Mouse (Mus musculus): ENCODE measurements around the gene Asic2.

Gene Asic2

DNA sequence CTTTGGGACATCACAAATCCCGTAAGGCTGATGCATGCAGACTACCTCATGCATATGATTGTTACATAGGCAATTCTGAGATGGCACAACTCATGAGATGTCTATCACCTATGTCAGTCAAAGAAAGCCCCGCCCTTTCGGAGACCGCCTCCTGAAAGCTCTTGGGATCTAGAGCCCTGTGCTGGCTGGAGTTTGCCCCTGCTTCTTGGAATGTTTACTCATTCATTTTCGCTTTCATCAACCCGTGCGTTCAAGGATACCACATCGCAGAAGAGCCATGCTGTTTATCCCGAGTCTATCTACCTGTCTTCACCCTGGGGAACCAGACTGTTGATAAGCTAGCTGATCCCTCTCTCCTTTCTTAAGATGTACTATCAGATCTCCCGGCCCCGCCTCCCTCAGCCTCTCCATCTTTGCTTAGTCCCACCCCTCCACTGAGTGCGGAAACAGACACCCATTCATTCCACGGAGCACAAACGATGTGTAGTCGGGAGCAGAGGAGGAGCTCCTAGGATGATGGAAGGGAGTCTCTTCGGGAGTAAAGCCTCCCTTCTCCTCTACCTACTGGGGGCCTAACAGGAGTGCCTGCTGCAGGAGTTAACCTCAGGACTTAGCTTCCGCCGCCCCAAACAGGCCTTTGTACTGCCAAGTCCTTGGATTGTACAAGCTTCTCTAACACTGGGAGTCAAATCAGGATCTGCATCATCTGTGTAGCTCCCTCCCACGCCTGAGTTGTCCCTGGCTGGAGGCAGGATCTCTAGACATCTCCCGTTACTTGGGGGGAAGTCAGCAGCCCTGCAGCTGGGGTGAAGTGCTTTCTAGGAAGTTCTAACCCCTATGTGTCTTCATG is 356.1 kb downstream of the Asic2 start:
- DNase-seq (ENCODE audit: low spot score in 2 of 2) = peak; percentile 48 to 56

DNA sequence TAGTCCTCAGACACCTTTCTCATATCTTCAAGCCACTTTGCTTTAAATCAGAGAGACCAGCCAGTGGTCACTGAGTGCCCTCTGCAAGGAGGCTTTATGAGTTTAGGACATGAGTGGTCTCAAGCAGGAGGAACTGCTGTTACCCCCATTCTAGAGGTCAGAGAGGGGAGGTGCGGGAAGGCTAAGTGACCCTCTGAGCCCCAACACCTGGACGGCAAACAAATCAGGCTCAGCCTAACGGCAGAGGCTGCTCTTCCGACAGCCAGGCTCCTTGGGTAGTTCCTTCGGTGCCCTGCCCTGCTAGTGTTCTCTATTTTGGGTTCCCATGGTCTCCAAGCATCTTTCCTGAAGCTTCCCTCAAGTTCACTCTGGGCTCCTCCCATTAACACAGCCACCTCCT is 357.8 kb downstream of the Asic2 start:
- no peak for DNase-seq (ENCODE audit: low spot score in 2 of 2)

DNA sequence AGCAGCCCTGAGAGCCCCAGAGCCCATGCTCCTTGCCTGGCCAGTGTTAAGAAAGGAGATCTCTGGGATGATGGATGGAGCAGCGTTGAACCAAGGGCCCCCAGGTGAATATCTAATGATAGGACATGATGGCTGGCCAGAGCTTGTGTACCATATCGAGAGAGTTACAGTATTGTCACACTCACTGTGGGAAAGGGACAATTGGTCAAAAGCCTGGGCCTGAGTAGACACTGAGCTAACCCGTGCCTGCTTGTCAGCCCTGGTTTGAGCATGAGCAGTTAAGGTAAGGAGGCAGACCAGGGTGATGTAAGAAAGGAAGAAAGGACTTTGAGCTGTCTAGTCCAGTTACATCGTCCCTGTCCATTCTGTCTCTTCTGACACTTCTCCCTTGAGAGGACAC is 365.3 kb downstream of the Asic2 start:
- DNase-seq (ENCODE audit: low spot score in 2 of 2) = no peak

DNA sequence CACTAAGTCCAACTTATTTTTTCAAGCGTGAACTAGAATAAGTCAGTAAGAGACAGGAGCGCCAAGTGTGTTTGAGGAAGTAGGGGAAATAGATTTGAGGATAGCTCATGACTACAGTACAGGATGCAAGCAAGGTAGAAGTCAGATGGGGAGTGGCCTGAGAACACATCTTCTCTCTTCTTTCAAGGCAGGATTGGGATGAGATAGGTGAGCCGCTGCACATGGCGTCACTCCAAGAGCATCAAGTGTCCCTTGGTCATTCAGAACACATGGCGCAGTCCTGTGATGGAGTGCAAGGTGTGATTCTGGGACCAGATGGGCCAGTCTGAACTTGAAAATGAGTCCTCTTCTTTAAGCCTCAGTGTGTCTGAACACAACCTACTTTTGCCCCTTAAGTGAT is 366.5 kb downstream of the Asic2 start:
- DNase-seq (ENCODE audit: low spot score in 2 of 2) = no peak

DNA sequence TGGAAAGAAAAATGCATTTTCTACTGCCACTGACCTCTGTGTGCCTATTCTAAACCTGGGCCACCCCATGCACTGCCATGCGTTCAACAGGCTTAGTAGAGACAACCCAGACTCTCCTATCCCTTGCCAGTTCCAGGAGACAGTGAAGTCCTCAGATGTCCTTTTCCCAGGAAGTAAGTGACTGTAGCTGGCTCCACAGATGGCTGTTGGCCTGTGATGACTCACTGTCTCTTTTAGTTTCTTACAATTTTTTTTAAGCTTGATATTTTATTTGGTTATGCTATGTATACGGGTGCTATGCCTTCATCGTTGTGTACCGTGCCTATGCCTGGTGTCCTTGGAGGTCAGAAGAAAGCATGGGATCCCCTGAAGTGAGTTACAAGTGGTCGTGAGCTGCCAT is 370.7 kb downstream of the Asic2 start:
- DNase-seq (ENCODE audit: low spot score in 2 of 2) = no peak

DNA sequence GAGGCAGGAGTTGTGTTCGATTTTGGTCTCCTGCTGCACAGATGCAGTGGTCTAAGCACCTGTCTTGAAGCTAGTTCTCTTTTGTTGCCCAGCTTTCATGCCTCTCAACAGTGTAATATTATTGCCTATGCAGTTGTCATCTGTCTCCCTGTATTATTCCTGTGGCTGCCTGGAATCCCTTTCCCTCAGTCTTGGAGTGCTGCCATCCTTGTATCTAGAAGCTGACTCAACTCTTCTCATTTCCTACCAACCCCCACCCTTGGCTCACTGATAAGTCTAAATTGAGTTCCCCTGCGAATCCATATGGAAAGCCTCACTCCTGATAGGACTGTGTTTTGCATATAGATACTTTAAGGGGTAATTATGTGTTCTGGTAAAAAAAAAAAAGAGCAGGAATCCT is 373.0 kb downstream of the Asic2 start:
- DNase-seq (ENCODE audit: low spot score in 2 of 2) = peak; percentile 44 to 59

DNA sequence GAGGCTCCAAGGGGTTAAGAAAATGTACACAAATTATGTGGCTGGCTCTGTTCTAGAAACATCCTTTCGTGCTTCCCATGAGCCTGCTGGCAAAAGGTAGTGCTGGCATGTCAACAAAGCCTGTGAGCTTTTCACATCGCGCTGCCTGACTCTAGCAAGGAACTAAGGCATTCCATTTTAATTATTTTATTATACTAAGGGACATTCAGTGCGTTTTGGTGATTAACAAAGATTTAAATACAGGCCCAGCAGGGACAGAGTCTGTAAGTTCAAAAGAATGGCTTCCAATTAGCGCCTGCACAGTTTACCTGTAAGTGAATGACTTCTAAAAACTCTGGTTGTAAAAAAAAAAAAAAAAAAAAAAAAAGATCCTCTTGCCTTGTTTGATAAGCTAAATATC is 375.5 kb downstream of the Asic2 start:
- no peak for DNase-seq (ENCODE audit: low spot score in 2 of 2)

DNA sequence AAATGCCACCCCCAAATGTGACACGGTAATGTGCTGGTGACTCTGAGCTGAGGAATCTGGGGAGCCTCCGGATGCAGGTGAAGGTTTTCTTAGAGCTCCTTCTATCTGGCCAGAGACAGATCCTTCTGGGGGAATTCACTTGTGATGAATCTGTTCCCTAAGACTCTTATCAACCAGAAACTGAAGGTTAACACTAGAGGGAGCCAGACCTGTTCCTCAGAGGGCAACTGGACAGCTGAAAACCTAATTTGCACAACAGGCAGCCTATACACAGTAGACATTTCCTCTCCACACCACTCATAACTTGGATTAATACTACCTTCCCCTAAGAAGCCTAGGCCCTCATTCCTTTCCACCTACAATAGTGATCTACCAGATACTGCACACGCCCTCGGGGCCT is 377.3 kb downstream of the Asic2 start:
- DNase-seq (ENCODE audit: low spot score in 2 of 2) = no peak

DNA sequence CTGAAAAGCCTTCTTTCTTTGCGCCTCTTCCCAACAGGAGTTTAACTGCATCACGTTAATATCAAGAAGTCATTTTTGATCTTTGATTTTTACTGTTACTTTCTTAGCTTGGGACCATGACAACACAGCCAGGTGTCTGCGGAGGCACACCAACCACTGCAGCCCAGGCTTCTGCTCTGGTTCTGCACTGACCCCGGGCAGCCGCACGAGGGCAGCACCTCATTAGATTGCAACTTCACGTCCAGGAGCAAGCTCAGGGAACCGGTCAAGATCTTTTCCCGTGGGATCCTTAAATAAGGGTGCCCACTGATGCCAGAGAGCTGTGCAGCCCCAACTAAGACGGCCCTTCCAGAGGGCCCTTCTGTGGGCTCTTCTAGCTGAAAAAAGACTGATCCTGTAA is 379.6 kb downstream of the Asic2 start:
- DNase-seq (ENCODE audit: low spot score in 2 of 2) = peak; percentile 78 to 84

DNA sequence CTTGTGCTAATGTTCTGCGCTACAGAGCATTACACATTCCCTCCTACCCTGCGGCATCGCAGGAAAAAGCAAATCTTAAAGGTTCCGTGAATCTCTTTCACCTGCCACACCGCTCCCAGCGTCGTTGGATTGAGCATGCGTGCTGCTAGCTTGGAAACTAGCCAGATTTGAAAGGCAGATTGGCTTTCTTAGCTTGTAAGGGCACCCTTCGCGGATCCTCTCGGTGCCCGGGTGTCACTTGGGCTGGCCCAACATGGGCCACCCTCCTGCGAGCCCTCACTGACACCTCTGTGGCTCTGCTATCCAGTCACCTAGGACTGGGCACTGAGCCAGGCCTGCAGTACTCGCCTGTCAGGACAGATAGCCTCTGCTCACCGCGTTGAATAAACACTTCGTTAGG is 380.3 kb downstream of the Asic2 start:
- peak; percentile 33 for DNase-seq (ENCODE audit: low spot score in 2 of 2)

DNA sequence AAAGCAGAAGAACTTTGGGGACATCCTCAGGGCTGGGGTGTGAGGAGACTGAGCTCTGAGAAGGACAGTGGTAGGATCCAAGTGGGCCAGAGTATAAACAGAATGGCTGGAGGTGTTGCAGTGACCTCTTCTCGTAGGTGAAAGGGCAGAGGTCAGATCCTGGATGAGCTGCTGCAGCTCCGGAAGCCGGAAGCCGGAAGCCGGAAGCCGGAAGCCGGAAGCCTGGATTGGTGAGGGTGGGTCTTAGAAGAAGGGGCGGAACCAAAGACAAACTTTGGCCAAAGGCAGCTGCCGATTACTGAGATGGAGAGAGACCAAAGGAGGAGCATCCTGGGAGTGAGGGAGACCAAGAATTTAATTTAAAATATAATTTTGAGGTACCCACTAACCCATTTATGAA is 381.1 kb downstream of the Asic2 start:
- DNase-seq (ENCODE audit: low spot score in 2 of 2) = no peak

DNA sequence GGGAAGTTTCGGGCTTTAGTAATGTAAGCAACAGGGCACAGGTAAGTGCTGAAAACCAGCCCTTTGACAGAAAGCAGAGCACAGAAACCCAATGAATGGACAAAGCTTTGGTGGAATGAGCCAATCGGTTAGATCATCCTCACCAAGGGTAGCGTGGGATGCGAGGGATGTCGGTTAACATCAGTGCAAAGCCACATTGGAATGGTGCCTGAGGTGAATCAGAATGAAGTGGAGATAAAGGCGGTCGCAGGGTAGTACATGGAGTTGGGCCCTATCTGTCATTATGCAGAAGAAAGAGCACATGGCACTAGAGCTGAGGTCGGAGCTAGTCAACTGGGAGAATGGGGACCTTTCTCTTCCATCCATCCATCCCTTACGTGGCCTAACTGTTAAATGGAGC is 383.8 kb downstream of the Asic2 start:
- DNase-seq (ENCODE audit: low spot score in 2 of 2) = no peak

DNA sequence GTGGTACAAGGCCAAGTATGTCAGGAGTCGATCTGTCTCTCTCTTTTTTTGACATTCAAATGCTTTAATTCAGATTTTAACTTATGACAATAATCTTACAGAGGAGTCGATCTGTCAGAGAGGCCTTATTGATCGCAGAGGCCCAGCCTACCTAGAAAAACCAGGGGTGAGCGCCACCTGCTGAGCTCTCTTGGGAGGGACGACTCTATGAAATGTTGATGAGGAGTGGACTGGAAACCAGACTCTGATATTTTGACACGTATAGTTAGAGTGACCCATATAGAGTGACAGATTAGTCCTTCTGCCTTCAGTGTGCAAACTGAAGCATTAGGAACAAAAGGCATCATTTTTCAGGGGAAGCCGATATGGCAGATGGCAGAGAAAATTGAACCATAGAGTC is 385.1 kb downstream of the Asic2 start:
- DNase-seq (ENCODE audit: low spot score in 2 of 2) = no peak

DNA sequence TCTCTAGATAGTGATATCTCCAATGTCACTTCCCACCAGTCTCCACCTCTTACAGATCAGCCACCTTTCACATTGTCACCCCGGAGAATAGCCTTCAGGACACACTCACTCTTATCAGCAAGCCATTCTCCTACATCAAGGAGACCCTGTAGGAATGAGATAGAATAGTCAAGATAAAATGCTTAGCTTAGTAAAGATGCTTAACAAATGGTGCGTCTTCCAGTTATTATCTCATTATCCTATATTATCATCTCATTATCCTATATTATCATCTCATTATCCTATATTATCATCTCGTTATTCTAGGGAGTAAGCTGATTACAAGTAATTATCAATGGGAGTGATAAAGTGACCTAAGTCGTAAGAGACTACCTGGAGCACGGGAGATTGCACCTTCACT is 386.1 kb downstream of the Asic2 start:
- no peak for DNase-seq (ENCODE audit: low spot score in 2 of 2)

DNA sequence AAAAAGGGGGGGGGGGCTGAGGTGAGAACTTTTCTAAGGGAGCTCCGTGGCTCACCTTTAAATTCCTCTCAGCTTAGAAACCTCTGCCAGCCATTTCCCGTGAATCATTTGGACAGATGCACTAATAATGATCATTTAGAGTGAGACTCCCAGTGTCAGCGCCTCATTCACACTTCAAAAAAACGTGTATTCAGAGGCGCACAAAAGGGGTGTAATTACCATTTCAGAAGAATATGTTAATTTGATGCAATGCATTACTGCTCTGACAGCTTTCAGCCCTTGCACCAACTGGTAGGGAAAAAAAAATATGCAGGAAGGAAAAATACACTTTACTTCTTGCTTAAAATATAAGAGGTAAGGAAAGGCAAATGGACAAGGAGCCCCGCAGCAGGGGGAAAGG is 388.5 kb downstream of the Asic2 start:
- DNase-seq (ENCODE audit: low spot score in 2 of 2) = no peak

DNA sequence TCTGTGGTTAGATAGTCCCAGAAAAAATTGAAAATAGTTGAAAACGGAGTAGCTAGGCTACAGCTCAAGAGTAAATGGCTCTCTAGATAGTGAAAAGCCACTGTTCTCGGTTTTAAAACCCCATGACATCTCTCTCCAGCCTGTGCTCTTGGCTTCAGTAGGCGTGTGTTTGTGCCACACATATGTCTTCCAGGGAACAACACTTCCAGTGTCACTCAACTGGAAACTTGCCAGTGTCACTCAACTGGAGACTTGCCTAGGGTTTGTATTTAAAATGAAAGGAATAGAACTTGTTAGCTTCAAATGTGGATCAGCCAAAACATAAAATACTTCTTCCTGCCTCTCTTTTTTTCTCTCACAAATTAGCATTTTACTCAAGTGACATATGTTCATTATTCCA is 397.9 kb downstream of the Asic2 start:
- no peak for DNase-seq (ENCODE audit: low spot score in 2 of 2)

DNA sequence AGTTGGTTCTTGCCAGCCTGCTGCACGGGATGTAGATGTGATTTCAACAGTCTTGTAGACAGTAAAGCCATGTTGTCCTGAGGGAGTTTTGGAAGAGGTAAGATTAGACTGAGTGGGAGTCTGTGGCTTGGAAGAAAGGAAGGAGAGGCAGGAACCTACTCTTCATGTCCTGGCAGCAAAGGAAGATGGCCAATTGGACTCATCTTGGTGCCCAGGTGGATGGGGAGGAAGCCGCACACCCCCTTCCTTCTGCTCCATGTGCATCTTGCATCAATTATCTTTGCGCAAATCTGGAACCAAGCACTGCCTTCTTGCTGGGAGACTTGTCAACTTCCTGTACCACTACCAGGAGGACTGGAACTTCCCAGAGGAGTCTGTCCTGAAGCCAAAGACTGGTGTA is 403.4 kb downstream of the Asic2 start:
- no peak for DNase-seq (ENCODE audit: low spot score in 2 of 2)

DNA sequence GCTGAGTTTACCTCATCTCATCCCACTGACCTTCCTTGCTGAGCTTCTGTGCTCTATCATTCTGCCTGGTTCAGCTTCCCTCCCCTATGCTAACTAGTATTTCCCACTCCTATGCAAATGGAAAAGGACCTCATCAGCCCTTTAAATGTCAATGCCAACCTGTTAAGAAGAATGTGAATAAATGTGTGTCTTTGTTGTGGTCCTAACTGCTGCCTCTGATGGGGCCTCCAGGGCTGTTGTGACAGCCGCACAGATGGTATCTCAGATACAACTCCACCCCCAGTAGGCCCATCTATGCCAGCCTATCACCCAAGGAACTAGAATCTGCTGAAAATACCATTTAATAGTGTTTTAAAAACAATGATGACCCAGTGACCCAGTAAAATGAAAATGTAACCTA is 407.9 kb downstream of the Asic2 start:
- no peak for DNase-seq (ENCODE audit: low spot score in 2 of 2)

DNA sequence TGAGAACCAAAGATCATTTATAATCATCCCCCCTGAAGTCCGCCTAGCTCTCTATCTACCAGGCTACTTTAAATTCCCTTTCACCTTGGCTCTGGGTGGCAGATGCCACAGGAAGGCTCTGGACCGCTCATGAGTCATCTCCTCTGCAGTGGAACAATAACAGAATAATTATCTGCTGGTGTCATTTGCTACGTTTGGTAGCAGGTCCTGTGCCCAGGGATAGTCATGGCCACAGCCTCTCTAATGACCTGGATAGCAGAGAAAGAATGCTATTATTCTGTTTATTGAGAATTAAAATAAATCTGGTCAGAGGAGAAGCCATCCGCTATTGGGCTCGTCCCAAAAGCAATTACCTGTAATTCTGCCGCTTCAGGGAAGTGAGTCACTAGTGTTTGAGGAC is 425.1 kb downstream of the Asic2 start:
- DNase-seq (ENCODE audit: low spot score in 2 of 2) = no peak

DNA sequence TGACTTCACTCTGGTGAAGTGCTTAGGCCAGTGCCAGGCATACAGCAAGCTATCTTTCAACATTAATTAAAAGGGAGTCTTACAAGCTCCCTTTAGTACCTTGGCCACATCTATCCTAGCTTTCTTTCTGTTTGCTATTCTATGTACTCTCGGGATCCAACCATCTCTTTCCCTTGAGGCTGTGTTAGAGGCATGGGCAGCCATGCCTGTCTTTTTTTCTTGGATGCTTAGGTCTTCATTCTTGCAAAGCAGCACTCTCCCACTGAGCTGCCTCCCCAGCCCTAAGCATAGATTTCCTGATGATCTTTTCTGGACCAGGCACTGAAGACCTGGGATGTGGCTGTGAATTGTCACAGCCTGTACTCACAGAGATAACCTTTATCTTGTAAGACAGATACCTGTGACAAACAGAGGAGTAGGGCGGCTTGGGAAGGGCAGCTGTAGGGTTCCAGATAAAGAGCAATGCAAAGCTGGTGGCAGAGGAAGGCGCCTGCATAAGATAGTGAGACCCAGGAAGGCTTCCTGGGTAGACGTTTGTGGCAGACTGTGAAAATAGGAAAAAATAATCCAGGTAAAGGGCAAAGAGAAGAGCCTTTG is 433.0 kb downstream of the Asic2 start:
- DNase-seq (ENCODE audit: low spot score in 2 of 2) = no peak

DNA sequence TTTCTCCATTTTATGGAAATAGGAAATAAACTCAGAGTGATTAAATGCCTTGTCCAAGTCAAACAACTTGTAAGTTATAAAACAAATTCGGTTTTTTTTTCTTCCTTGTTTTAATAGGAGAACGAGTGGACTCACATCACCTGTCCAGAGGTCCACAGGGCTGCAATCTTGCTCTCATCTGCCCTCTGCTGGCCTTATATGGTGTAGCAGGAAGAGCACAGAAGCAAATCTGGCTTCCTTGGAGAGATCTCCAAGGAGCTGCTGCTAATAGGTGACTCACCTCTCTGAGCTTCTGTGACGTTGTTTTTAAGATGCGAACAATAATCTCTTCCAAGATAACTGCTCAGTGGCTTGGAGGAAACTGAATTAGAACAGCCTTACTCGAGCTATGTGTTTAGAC is 433.6 kb downstream of the Asic2 start:
- DNase-seq (ENCODE audit: low spot score in 2 of 2) = peak; percentile 68 to 73

DNA sequence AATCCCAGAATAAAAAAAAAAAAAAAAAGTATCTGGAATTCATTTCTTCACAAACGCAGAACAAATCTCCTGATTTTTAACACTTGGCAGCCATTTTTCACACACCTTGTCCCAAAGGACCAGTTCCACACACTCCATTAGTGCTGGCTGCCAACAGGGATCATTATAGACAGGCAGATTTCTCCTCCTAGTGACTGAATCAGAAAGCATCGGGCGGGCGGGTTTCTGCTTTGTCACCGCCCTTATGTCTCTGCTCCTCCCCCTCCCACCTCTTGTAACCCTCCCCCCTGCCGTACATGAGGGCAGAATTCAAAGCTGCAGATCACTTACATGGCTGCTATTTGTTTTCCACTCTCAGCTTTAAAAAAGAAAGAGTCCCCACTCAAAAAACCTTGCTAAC is 436.4 kb downstream of the Asic2 start:
- DNase-seq (ENCODE audit: low spot score in 2 of 2) = no peak

DNA sequence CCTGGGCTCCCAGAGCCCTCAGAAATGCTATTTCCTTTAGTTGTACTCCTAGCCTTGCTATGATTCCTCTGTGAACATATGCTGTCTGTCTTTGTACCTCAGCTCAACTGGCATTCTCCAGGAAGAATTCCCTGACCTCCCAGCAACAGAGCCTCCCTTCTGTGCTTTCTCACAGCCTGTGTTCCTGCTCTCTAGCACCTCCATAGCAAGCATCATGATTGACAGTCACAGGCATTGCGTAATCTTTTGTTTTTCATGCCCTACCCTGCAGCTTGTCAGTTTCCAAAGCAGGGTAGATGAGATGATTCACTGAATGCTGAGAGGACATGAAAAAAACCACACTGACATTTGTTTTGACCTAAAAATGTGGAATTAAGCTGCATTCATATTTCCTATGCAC is 445.3 kb downstream of the Asic2 start:
- DNase-seq (ENCODE audit: low spot score in 2 of 2) = no peak

DNA sequence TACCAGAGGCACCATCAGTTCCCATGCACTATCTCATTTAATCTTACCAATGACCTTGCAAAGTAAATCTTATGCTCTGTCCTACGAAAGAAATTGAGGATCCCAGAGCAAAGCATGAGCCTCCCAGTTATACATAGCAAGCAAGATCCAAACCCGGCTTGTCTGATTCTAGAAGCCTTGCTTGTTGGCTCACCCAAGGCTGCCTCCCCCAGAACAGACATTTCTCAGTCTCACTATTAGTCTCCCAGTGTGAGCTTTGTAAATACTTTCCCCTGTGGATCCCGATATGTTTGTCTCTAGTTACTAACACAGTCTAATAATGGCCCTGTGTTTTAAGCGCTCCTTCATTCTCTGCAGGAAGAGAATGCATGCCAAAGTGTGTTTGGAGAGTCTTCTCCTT is 446.4 kb downstream of the Asic2 start:
- DNase-seq (ENCODE audit: low spot score in 2 of 2) = no peak
